Mouse (Mus musculus) small intestine, adult 2 months (tissue): ENCODE results near the gene Atf6b.

Experiments used
- CTCF ChIP-seq: fragments of 200-500 bp; IDR thresholded peaks from 2 replicates; pipeline ENCODE4 v1.5.1; 2012; ENCODE audit warnings: low read depth, mild to moderate bottlenecking, control low read depth, inconsistent platforms, low read length, moderate library complexity, mixed read lengths; ENCODE audit not compliant: insufficient replicate concordance, insufficient read length; ENCODE audit errors: extremely low read depth
- POLR2A ChIP-seq: fragments of 200-500 bp; IDR thresholded peaks from 2 replicates; pipeline ENCODE4 v1.6.1; 2012; ENCODE audit warnings: low read depth, mild to moderate bottlenecking, control low read depth, inconsistent platforms, low read length, moderate library complexity

- no peak for TF ChIP-seq CTCF
- TF ChIP-seq POLR2A, result no peak
These were observed 46.0 kb downstream of the Atf6b start for GRCm38 (mm10) chr17:34692906-34693305.
